Mouse (Mus musculus) mature B cell (primary cell): Measurements from ENCODE around the gene Trim14.
"Not testable (repeated sequence)": the region's sequence is repeated elsewhere in the genome, so short reads cannot be mapped to it uniquely, and the experiment has no call there.

Experiments used
- in situ Hi-C: fragments of 300-500 bp; cut with MboI; formaldehyde crosslinking; loops from 2 replicates; pipeline ENCODE4 v1.14.3; 2019

The Trim14 gene

DNA sequence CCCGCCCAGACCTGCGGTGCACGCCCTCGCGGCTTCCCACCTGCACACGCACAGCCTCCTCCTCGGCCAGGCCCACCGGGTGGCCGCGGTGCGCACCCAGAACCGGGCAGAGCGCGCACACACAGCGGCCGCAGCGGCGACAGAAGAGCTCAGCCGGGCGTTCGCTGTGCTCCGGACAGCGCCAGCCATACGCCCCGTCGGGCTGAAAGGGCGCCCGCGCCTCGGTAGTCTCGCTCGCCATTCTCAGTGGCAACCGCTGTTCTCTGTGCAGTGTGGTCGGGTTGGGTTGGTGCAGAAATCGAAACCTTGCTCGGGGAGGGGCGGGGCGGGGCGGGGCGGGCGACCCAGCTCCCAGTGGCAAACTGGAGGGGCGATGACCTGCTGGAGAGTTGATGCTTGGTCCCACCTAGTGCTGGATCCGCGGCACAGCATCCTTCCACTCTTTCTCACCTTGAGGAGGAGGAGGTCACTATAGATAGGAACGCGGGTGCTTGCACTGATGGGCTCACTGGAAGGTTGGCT lies at the start of gene Trim14:
Gene Trim14 (minus strand): TSS at position 302 of the 522 bp plus-strand sequence.
- in situ Hi-C loops: loop anchor here (10.0 kb wide), 1 partner anchor 119 kb away; the partner anchor contains the start of gene Tbc1d2

DNA sequence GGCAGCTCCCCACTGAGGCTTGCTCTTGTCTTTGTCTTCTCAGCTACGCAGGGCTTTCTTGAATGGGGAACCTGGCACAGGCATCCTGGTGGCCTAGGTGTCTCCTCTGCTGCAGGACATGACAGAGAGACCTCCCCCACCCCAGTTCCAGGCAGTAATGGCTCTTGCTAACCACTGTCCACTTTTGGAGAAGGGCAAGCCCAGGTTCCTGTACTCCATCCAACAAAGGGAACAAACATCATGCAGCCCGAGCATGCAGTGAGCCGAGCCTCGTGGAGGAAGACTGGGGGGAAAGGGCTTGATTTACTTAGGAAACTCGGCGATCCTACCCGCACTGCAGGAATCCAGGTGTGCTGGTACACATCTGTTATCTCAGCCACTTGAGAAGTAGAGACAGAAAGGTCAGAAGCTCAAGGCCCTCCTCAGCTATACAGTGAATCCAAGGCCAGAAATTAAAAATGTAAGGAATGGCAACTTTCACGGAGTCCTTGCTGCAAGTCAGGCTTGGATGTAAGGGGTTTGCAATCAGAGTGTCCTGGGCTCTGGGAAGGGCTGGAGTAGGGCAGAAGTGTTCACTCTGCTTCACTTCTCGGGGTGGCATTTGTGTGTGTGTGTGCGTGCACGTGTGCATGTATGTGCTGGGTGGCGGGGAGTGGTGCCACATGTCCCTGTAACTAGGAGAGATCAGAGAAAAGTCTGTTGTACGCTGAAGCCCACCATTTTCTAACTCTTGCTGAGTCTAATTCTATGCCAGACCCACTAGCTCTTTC lies 49.3 kb upstream of the Trim14 start:
- in situ Hi-C loops: no loop called here

DNA sequence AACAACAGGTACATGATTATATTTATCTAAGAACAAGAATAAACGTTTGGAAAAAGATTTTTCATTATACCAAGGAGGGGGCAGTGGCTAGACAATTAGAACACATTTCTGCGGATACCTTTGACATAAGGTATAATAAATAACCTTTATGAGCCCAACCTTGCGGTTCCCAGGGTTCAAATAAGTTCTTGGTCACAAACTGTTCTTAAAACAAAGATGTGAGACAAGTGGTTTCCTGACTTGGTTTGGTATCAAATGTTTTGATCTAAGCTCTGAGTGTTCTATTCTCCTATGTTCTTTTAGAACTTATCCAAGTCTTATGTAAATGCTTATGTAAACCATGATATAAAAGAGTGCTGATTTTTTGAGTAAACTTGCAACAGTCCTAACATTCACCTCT lies 48.6 kb upstream of the Trim14 start:
- in situ Hi-C loops: not testable (repeated sequence)

DNA sequence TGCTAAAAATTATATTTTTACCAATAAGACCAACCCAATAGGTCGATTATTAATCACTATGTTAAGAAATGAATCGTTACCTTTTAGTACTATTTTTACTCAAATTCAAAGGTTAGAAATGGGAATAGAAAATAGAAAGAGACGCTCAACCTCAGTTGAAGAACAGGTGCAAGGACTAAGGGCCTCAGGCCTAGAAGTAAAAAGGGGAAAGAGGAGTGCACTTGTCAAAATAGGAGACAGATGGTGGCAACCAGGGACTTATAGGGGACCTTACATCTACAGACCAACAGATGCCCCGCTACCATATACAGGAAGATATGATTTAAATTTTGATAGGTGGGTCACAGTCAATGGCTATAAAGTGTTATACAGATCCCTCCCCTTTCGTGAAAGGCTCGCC lies 48.1 kb upstream of the Trim14 start:
- in situ Hi-C loops: not testable (repeated sequence)

DNA sequence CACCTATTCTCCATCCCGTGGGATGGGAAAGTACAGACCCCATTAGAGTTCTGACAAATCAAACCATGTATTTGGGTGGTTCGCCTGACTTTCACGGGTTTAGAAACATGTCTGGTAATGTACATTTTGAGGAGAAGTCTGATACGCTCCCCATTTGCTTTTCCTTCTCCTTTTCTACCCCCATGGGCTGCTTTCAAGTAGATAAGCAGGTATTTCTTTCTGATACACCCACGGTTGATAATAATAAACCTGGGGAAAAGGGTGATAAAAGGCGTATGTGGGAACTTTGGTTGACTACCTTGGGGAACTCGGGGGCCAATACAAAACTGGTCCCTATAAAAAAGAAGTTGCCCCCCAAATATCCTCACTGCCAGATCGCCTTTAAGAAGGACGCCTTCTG lies 46.1 kb upstream of the Trim14 start:
- in situ Hi-C loops: not testable (repeated sequence)

DNA sequence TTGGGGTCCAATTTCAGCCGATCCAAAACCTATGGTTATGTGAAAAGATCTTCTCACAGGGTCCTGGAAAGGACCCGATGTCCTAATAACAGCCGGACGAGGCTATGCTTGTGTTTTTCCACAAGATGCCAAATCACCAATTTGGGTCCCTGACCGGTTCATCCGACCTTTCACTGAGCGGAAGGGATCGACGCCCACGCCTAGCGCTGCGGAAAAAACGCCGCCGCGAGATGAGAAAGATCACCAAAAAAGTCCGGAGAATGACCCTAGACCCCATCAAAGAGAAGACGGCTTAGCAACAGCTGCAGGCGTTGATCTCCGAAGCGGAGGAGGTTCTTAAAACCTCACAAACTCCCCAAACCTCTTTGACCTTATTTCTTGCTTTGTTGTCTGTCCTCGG lies 45.6 kb upstream of the Trim14 start:
- in situ Hi-C loops: not testable (repeated sequence)

DNA sequence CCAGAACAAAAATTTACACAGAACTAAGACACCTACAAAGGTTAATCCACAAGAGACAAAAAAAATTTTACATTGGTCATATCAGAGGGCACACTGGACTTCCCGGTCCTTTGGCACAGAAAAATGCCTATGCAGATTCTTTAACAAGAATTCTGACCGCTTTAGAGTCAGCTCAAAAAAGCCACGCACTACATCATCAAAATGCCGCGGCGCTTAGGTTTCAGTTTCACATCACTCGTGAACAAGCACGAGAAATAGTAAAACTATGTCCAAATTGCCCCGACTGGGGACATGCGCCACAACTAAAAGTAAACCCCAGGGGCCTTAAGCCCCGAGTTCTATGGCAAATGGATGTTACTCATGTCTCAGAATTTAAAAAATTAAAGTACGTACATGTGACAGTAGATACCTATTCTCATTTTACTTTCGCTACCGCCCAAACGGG lies 44.9 kb upstream of the Trim14 start:
- in situ Hi-C loops: not testable (repeated sequence)

DNA sequence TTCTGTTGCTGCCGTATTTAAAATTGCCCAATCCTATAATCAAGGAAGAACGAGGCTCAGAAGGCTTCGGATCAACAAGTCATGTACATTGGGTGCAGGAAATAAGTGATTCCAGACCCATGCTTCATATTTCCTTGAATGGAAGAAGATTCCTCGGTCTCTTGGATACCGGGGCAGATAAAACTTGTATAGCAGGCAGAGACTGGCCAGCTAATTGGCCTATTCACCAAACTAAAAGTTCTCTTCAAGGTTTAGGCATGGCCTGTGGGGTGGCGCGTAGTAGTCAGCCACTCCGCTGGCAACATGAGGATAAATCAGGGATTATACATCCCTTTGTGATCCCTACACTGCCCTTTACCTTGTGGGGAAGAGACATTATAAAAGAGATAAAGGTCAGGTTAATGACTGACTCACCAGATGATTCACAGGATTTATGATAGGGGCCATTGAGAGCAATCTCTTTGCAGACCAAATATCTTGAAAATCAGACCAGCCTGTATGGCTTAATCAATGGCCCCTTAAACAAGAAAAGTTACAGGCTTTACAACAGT lies 42.9 kb upstream of the Trim14 start:
- in situ Hi-C loops: not testable (repeated sequence)

DNA sequence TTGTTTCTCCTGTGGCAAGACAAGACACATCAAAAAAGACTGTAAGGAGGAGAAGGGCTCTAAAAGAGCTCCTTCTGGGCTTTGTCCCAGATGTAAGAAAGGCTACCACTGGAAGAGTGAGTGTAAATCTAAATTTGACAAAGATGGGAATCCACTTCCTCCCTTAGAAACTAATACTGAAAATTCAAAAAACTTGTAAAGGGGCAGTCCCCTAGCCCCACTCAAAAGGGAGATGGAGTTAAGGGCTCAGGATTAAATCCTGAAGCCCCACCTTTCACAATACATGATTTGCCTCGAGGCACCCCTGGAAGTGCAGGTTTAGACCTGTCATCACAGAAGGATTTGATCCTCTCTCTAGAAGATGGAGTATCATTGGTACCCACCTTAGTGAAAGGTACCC lies 42.3 kb upstream of the Trim14 start:
- in situ Hi-C loops: no loop called here

DNA sequence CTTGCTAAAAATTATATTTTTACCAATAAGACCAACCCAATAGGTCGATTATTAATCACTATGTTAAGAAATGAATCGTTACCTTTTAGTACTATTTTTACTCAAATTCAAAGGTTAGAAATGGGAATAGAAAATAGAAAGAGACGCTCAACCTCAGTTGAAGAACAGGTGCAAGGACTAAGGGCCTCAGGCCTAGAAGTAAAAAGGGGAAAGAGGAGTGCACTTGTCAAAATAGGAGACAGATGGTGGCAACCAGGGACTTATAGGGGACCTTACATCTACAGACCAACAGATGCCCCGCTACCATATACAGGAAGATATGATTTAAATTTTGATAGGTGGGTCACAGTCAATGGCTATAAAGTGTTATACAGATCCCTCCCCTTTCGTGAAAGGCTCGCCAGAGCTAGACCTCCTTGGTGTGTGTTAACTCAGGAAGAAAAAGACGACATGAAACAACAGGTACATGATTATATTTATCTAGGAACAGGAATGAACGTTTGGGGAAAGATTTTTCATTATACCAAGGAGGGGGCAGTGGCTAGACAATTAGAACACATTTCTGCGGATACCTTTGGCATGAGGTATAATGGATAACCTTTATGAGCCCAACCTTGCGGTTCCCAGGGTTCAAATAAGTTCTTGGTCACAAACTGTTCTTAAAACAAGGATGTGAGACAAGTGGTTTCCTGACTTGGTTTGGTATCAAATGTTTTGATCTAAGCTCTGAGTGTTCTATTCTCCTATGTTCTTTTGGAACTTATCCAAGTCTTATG lies 39.8 kb upstream of the Trim14 start:
- in situ Hi-C loops: not testable (repeated sequence)

DNA sequence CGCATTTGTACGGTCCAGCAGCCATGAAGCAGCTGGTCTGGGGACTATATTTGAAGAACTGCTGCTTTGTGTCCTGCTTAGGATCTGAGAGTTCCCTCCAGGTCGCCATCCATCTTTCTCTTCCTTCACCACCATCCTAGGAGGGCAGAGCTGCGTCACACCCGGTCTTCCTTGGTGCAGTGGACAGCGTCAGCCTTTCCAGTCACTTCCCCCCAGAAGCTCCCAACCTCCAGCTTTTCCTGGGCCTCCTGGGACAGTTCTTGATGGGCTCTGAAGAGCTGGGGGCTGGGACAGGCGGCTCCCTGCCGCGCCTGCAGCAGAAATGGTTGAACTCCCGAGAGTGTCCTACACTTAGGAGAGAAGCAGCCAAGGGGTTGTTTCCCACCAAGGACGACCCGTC lies 38.9 kb upstream of the Trim14 start:
- in situ Hi-C loops: no loop called here

DNA sequence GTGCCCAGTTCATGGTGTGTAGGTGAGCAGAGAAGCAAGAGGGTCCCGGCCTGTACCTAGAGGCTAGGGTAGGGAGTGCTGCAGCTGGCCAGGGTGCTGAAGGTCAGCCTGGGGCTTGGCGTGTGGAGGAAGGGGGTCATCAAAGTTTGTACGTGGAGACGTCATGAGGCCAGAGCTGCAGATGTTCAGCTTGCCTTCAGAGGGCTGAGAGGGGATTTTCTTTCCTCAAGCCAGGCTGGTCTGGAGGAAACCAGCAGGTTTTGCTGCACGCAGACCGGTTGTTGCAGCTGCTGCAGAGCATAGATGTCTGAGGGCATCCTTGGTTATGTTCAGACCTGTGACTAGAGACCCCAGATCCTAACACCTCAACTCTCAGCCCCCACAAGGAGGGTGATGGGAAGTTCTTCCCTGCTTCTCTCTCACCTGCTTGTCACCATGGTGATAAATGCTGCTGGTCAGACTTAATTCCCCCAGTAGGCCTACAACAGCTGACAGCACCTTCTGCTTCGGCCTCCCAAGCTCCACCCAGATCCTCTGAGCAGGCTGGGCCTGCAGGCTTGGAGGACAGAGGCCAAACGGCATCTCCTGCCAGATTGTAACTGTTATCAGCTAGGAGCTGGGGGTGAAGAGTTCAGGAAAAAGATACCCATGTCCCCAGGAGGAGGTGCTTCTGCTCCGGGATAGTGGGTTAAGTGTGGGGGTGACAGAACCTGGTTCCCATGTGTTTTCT lies 38.2 kb upstream of the Trim14 start:
- in situ Hi-C loops: no loop called here

DNA sequence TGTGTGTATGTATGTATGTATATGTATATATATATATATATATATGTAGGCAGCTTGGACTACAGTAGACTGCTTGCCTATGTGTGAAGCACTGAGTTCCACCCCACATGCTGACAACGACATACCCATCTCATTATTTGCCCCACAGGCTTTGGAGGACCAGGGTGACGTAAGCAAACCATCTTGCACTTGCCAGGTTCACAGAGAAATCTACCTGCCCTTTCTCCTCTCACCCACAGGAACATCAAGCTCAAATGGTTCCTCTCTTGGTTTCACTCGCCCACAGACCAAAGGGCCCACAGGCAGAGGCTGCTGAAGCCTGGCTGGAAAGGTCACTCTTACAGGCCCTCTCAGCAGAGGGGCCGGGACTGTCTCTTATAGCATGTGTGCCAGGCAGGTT lies 36.7 kb upstream of the Trim14 start:
- in situ Hi-C loops: no loop called here

DNA sequence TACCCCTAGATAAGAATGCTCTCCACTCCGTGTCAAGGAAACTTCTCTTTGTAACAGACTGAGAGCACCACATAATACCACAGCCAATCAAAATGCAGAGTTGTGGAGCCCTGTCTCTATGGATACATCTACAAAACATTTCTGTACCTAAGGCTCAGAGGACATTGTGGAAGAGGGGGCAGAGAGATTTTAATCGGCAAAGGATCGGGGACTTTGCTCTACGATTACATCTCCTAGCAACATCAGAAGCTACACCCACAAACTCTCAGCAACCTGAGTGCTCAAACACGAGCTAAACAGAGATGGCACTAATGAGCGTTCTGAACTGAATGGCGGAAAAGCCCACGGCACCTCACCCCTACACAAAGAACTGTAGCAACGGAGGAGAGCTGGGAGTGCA lies 35.8 kb upstream of the Trim14 start:
- in situ Hi-C loops: no loop called here

DNA sequence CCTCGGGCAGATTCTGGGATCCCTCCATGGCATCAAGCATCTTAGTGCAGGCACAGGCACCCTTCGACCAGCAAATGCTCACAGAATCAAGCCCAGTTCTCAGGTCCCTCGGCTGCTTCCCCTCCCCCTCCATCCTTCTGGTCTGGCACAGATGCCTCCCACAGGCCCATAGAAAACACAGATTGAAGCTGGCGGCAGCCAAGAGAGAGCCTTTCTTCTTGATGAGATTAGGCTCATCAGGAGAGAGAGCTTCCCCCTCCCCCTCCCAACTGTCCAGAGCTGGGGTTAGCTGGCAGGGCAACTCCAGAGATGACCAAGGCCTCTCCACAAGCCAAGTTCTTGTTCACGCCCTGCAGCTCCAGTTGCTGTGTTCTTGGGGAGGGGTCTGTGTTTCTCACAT lies 33.7 kb upstream of the Trim14 start:
- in situ Hi-C loops: no loop called here

DNA sequence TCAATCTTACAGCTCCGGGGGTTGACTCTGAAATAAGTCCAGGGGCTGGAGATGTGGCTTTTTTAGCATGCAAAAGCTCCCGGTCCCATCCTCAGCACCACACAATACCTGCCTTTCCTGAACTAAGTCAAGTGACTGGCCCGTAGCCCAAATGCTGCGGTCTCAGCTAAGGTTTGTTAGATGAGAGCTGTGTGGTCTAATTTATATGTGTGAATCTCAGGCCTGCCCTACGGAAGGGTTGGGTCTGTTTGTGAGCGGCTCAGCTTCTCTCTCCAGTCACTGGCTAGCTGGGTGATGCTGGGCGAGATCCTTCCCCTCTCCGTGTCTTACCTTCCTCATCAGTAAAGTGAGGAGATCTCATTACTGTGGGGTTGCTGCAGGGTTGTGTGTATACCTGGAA lies 32.2 kb upstream of the Trim14 start:
- in situ Hi-C loops: no loop called here

DNA sequence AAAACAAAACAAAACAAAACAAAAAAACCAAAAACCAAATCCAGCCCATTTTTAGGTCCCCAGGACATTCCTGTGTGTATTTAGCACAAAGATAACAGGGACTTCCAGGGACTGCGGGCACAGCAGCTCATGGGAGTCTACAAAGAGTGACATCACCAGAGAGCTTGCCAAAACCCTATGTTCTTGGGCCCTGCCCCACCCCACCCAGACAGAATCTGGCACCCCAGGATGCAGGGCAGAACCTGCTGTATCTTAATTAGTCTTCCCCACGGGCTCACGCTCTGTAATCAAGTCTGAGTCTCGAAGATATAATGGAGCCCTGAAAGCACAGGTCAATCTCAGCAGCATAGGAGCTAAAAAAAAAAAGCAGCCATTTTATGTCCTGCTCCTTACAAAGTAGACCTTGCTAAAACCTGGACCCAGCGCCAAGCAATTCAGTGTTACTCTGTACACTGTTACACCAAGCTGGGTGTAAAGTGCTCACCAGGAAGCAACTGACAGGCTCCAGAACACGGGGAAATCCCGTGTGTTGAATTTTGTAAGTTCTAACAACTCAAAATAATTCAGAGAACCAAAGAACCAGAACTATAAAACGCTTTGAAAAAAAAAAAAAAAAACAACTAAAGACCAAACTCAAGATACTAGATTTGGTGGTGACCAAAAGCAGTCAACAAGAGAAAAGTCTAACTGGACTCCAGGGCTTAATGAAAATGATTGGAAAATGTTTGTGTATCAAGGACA lies 31.2 kb upstream of the Trim14 start:
- in situ Hi-C loops: no loop called here

DNA sequence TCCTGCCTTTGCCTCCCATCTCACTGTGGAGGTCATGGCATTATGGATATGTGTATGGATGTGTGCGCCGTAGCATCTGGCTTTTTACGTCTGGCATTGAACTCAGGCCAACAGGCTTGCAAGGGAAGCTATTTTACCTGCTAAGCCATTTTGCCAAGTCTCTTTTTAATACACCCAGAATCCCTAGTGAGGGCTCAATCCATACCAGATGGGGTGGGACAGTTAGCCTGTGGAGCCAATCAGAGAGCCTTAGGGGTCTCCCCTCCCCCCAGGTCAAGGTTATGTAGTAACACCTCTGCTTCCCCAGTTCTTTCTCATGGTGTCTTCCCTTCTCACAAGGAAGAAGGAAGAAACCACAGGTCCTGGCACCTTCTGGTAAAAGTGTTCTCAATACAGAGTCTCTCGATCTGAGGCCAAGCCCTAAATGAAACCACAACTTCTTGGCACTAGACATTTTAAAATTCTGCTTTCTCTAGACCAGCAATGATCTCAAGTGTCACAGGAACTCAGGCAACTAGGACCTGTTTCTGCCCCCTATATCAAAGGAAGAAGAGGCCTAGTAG lies 29.5 kb upstream of the Trim14 start:
- in situ Hi-C loops: no loop called here

DNA sequence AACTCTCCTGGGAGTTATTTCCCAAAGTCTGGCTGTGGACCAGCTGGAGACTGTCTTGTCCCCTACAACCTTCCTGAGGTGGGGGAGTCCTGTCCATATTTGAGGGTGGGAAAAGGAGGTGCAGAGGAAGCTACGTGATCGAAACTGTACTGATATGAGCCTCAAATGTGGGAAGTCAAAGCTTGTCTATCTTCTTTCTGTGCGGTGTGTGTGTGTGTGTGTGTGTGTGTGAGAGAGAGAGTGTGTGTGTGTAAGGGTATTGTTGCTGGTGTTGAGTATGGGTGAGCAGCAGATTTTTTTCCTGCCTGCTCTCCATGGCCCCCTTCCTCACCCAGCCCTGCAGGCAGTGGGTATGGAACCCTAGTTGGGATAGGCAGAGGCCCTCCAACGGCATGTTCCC lies 28.3 kb upstream of the Trim14 start:
- in situ Hi-C loops: no loop called here

DNA sequence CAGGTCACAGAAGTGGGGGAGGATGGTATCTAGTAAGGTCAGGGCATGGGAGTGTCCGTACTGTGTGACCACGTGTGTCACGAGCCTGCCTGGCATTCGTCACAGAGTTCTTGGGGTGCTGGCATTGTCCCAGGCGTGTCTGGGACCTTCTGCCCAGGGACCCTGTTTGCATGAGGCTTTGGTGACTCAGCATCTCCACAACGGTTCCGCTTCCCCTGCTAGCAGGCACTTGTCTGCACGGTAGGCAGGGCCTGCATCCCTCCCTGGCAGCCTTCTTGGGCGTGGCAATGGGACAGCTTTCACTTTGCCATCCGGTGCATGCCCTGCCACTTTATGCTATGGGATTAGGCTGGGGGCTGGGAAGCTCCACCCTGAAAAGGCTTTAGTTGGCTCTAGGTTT lies 27.9 kb upstream of the Trim14 start:
- in situ Hi-C loops: no loop called here

DNA sequence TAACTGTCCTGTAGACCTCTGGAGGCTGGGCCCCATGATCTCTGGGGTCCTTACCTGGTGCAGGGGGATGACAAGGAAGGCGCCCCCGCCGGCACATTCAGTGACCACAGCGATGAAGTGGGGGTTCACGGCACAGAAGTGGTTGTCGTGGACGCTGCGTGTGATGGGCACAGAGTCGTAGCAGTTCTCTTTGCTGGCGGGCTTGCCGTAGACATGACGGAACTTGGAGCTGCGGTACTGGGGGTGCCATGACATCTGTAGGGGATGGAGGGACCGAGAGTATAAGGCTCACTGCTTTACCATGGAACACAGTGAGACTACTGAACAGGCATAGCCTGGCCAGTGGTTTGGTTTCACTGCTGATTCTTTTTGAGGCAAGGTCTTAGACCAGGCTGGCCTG lies 26.9 kb upstream of the Trim14 start:
- in situ Hi-C loops: no loop called here
